13 mouse cellular contexts compared by ENCODE assay signal in the genomic region with DNA sequence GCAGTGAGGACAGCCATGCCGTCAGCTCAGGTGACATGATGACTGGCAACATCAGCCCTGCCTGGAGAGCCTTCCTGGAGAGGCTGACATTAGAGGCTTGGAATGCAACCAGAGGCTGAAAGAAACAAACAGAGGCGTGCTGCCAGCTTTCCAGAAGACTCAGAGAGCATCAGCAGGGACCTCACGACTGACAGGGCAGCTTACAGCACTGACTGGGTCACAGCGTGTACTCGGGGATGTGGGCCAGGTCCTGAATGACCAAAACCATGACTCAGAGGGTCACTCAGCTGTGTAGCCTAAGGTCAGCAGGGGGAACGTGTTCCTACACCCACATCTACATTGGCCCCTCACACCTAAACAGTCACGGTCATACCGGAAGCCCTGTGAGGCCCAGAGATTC. TPM values are rescaled to one million over a fixed set of nuclear protein-coding genes. Genes with fewer than 3 reads are reported as not detected.
DNase-seq lines count a peak whose midpoint lies in the region.
"Had no signal": no experiment of that assay in that cellular context is flagged by ENCODE, and none has a peak within 500 bp of the region (broad histone marks: within the 10 kb centered on the region; RNA-seq: fewer than 3 reads in every experiment).

No protein-coding gene starts in this region.

- DNase-seq in adrenal gland, adult 8-10 months: peak; percentile 50
- no peak for DNase-seq in adrenal gland, postnatal 14 days
- peak; percentile 17 for DNase-seq in thymus, postnatal 4 days
- no peak for DNase-seq in thymus, postnatal 14 days
- DNase-seq in lung, postnatal 14 days: peak; percentile 19
- DNase-seq in right cerebral cortex, postnatal 4 days: no peak
- DNase-seq in right cerebral cortex, adult 18-20 months: no peak
- DNase-seq in c-Kit-positive CD71-positive TER-119-positive erythroid progenitor cells, embryonic 14.5 days (ENCODE audit: low spot score): no peak
- DNase-seq: cerebellum, adult 8-10 months; heart, adult 11 months; kidney, adult 18-20 months; kidney, postnatal 36 days; liver had no signal

RNA-seq across cellular contexts. Expression of gene Wfs1, which starts 10.0 kb away (rescaled TPM):
- total RNA-seq in adrenal gland, adult 8-10 months (2022): 100 to 1,000 TPM in 2 of 4 experiments, 10 to 100 TPM in 2; 36.1 to 156 (median 79.3) TPM
- 23.7 and 24.3 TPM in 2 replicates for total RNA-seq in adrenal gland, postnatal 14 days (2021)

Comparison
In these comparisons a context has a peak if more than half of its experiments do, and no peak if none do; other contexts are left out.
1. DNase-seq: peak in adrenal gland, adult 8-10 months (single experiment), thymus, postnatal 4 days (single experiment) and lung, postnatal 14 days (single experiment); none in adrenal gland, postnatal 14 days (single experiment), thymus, postnatal 14 days (single experiment), right cerebral cortex, postnatal 4 days (single experiment), right cerebral cortex, adult 18-20 months (single experiment) and c-Kit-positive CD71-positive TER-119-positive erythroid progenitor cells, embryonic 14.5 days (single experiment).